Mouse (Mus musculus) embryonic facial prominence, embryonic 14.5 days (tissue): ENCODE measurements at regions not wholly inside any gene's neighbourhood (a gene's known extent, or its start where the extent isn't known, plus 50 kb on each side); places are given as distances from the start of the nearest gene placed in this dataset.

Source experiments
- ATAC-seq: fragments of 200-750 bp; cut with Nextera tagmentation; 2 replicates; pipeline ENCODE4 v1.8.0; 2017; ENCODE audit warnings: low read depth, moderate number of reproducible peaks, moderate TSS enrichment
- DNase-seq: peaks from one replicate; pipeline ENCODE4 v3.0.0-alpha.2; 2015; ENCODE audit warnings: low spot score
- H3K27ac ChIP-seq: fragments of 300-500 bp; sonication (generic); replicated peaks from 2 replicates; pipeline ENCODE4 v1.5.1; 2014; ENCODE audit warnings: low read depth, mild to moderate bottlenecking, low read length, moderate library complexity
- H3K27me3 ChIP-seq: fragments of 300-500 bp; sonication (generic); replicated peaks from 2 replicates; pipeline ENCODE4 v1.6.1; 2014; ENCODE audit warnings: low read length; ENCODE audit not compliant: control insufficient read depth, insufficient read depth
- H3K36me3 ChIP-seq: fragments of 300-500 bp; sonication (generic); 2 replicates; pipeline ENCODE4 v1.6.1; 2014; ENCODE audit warnings: low read length, mixed read lengths; ENCODE audit not compliant: control insufficient read depth, insufficient read depth
- H3K4me1 ChIP-seq: fragments of 300-500 bp; sonication (generic); 2 replicates; pipeline ENCODE4 v1.6.1; 2014; ENCODE audit warnings: antibody characterized with exemption, low read length; ENCODE audit not compliant: control insufficient read depth, insufficient read depth
- H3K4me2 ChIP-seq: fragments of 300-500 bp; sonication (generic); 2 replicates; pipeline ENCODE4 v1.6.1; 2014; ENCODE audit warnings: low read depth, mild to moderate bottlenecking, low read length, moderate library complexity, mixed read lengths
- H3K4me3 ChIP-seq: fragments of 300-500 bp; sonication (generic); 2 replicates; pipeline ENCODE4 v1.5.1; 2014; ENCODE audit warnings: low read depth, mild to moderate bottlenecking, low read length
- H3K9ac ChIP-seq: fragments of 300-500 bp; sonication (generic); 2 replicates; pipeline ENCODE4 v1.6.1; 2014; ENCODE audit warnings: low read depth, mild to moderate bottlenecking, low read length, moderate library complexity, mixed read lengths
- H3K9me3 ChIP-seq: fragments of 300-500 bp; sonication (generic); 2 replicates; pipeline ENCODE4 v1.6.1; 2016; ENCODE audit warnings: low read length; ENCODE audit not compliant: control insufficient read depth
- WGBS: fragments of 180-500 bp; shearing (Covaris S2); extraction: QIAGEN DNeasy Blood & Tissue Kit; methylation state at CpG from one replicate; pipeline ENCODE4 v1.1.7; 2014; 5-methylcytosine and 5-hydroxymethylcytosine counted together

- peak; percentile 39; the same call in 1 of the 2 replicates for ATAC-seq
Observed at GRCm38 (mm10) chr2:174933013-174933353, 77.1 kb upstream of the Gm14444 start.

GRCm38 (mm10) chr2:174936665-174937064, 73.4 kb upstream of the Gm14444 start:
- no peak overlapping the region for H3K9ac ChIP-seq
- H3K27ac ChIP-seq: no peak overlapping the region
- WGBS: 28% methylated on average over 5 of the region's 5 CpGs
- no peak for ATAC-seq
- no peaks in the 10 kb centered on the region for H3K27me3 ChIP-seq
- H3K4me2 ChIP-seq: no peak overlapping the region
- H3K4me1 ChIP-seq: no peaks in the 10 kb centered on the region
- no peaks in the 10 kb centered on the region for H3K9me3 ChIP-seq
- no peak for DNase-seq
- H3K4me3 ChIP-seq: no peak overlapping the region
- H3K36me3 ChIP-seq: no peaks in the 10 kb centered on the region

More at GRCm38 (mm10) chr2:174933013-174933353, 77.1 kb upstream of the Gm14444 start:
- DNase-seq: no peak
- no peaks in the 10 kb centered on the region for H3K9me3 ChIP-seq
- 16% methylated on average over 6 of the region's 6 CpGs for WGBS
- H3K4me2 ChIP-seq: no peak overlapping the region
- no peaks in the 10 kb centered on the region for H3K4me1 ChIP-seq
- H3K9ac ChIP-seq: no peak overlapping the region
- no peak overlapping the region for H3K27ac ChIP-seq
- H3K36me3 ChIP-seq: no peaks in the 10 kb centered on the region
- no peaks in the 10 kb centered on the region for H3K27me3 ChIP-seq
- no peak overlapping the region for H3K4me3 ChIP-seq

GRCm38 (mm10) chr2:174937930-174938329, 72.1 kb upstream of the Gm14444 start:
- WGBS: 81% methylated on average over 4 of the region's 4 CpGs

GRCm38 (mm10) chr2:174942221-174942620, 67.8 kb upstream of the Gm14444 start:
- WGBS: 84% methylated on average over 4 of the region's 4 CpGs
- H3K36me3 ChIP-seq: no peaks in the 10 kb centered on the region
- no peak overlapping the region for H3K9ac ChIP-seq
- no peaks in the 10 kb centered on the region for H3K4me1 ChIP-seq
- H3K27me3 ChIP-seq: no peaks in the 10 kb centered on the region
- no peak overlapping the region for H3K4me2 ChIP-seq
- no peak overlapping the region for H3K4me3 ChIP-seq
- ATAC-seq (no peak), DNase-seq (no peak)
- no peak overlapping the region for H3K27ac ChIP-seq
- no peaks in the 10 kb centered on the region for H3K9me3 ChIP-seq

More at GRCm38 (mm10) chr2:174937930-174938329, 72.1 kb upstream of the Gm14444 start:
- no peak overlapping the region for H3K27ac ChIP-seq
- H3K4me3 ChIP-seq: no peak overlapping the region
- H3K4me2 ChIP-seq: no peak overlapping the region
- DNase-seq (no peak), ATAC-seq (no peak)
- H3K9me3 ChIP-seq: no peaks in the 10 kb centered on the region
- H3K9ac ChIP-seq: no peak overlapping the region
- no peaks in the 10 kb centered on the region for H3K4me1 ChIP-seq
- H3K36me3 ChIP-seq: no peaks in the 10 kb centered on the region
- H3K27me3 ChIP-seq: no peaks in the 10 kb centered on the region

GRCm38 (mm10) chr2:174948106-174948505, 61.9 kb upstream of the Gm14444 start:
- Histone ChIP-seq H3K27me3 (no peaks in the 10 kb centered on the region), H3K4me2 (no peak overlapping the region), H3K9ac (no peak overlapping the region), H3K36me3 (no peaks in the 10 kb centered on the region), H3K4me1 (no peaks in the 10 kb centered on the region), H3K4me3 (no peak overlapping the region), H3K9me3 (no peaks in the 10 kb centered on the region), H3K27ac (no peak overlapping the region)
- DNase-seq (no peak), ATAC-seq (no peak)
- 85% methylated on average over 8 of the region's 8 CpGs for whole genome bisulfite sequencing
